Mouse (Mus musculus) CH12.LX (cell line): ENCODE measurements around the gene 8030474K03Rik. TPM values are rescaled to one million over a fixed set of nuclear protein-coding genes. Genes with fewer than 3 reads are reported as not detected.
"Not testable (repeated sequence)": the region's sequence is repeated elsewhere in the genome, so short reads cannot be mapped to it uniquely, and the experiment has no call there.

ENCODE experiments used
- DNase-seq: peaks from one replicate; pipeline ENCODE4 v3.0.0-alpha.2; 2013; ENCODE audit errors: extremely low read depth
- H3K27ac ChIP-seq: 2 replicates; pipeline ENCODE4 v1.5.1; 2012; ENCODE audit warnings: low read depth, mild to moderate bottlenecking, control low read depth, moderate library complexity; ENCODE audit not compliant: insufficient read depth
- H3K27me3 ChIP-seq: replicated peaks from 2 replicates; pipeline ENCODE3; 2012; ENCODE audit warnings: inconsistent platforms
- H3K36me3 ChIP-seq, 2 experiments: replicated peaks in 1 of 2; 2 replicates each; pipeline versions ENCODE3 to v1.6.1; 2012; ENCODE audit warnings: inconsistent platforms in 1 of 2, low read length in 1 of 2, mild to moderate bottlenecking in 1 of 2, mixed read lengths in 1 of 2, moderate library complexity in 1 of 2; ENCODE audit not compliant: control insufficient read depth in 1 of 2, insufficient read depth in 1 of 2
- H3K4me1 ChIP-seq, 2 experiments: 2 replicates each; pipeline ENCODE4 v1.6.1; 2012; ENCODE audit warnings: inconsistent platforms in 1 of 2, moderate library complexity in 1 of 2; ENCODE audit not compliant: insufficient read depth in 2 of 2, control insufficient read depth in 1 of 2
- H3K4me2 ChIP-seq: 2 replicates; pipeline ENCODE4 v1.6.1; 2012; ENCODE audit warnings: low read depth, mild to moderate bottlenecking, control low read depth; ENCODE audit not compliant: poor library complexity, insufficient read depth, severe bottlenecking
- H3K4me3 ChIP-seq, 3 experiments: fragments of 150-350 bp in 1 of 3; sonication (generic) in 1 of 3; replicated peaks in 1 of 3; 2 replicates each; pipeline versions ENCODE3 to v1.5.1; 2011 to 2012; ENCODE audit warnings: low read depth in 2 of 3, low read length in 2 of 3, mild to moderate bottlenecking in 2 of 3, moderate library complexity in 2 of 3, control low read depth in 1 of 3, improper control_type of control experiment in 1 of 3, inconsistent platforms in 1 of 3, mixed read lengths in 1 of 3; ENCODE audit not compliant: poor library complexity in 1 of 3
- H3K79me2 ChIP-seq: replicated peaks from 2 replicates; pipeline ENCODE4 v1.6.1; 2012; ENCODE audit warnings: mild to moderate bottlenecking, moderate library complexity; ENCODE audit not compliant: control insufficient read depth, poor library complexity, insufficient read depth, severe bottlenecking; ENCODE audit errors: extremely low read depth
- H3K9ac ChIP-seq: 2 replicates; pipeline ENCODE4 v1.6.1; 2012; ENCODE audit warnings: low read depth, mild to moderate bottlenecking, control low read depth, moderate library complexity; ENCODE audit not compliant: insufficient read depth
- H3K9me3 ChIP-seq: replicated peaks from 2 replicates; pipeline ENCODE3; 2012; ENCODE audit warnings: low read length, inconsistent platforms, mixed read lengths
- CTCF ChIP-seq, 2 experiments: IDR thresholded peaks in 1 of 2; conservative IDR thresholded peaks in 1 of 2; 2 replicates each; pipeline ENCODE4 v1.5.1; 2011 to 2012; ENCODE audit warnings: low read depth in 2 of 2, low read length in 2 of 2, improper control_type of control experiment in 1 of 2, inconsistent platforms in 1 of 2, mild to moderate bottlenecking in 1 of 2, moderate library complexity in 1 of 2
- E2F4 ChIP-seq: IDR thresholded peaks from 2 replicates; pipeline ENCODE4 v1.6.1; 2011; ENCODE audit warnings: low read depth, low read length, improper control_type of control experiment; ENCODE audit not compliant: insufficient replicate concordance
- ETS1 ChIP-seq: conservative IDR thresholded peaks from 2 replicates; pipeline ENCODE4 v1.6.1; 2012; ENCODE audit warnings: low read depth, mild to moderate bottlenecking, inconsistent platforms, low read length, improper control_type of control experiment, moderate library complexity
- GABPA ChIP-seq: IDR thresholded peaks from 2 replicates; pipeline ENCODE4 v1.6.1; 2012; ENCODE audit warnings: low read depth, low read length, improper control_type of control experiment, inconsistent platforms; ENCODE audit not compliant: insufficient replicate concordance
- JUND ChIP-seq: conservative IDR thresholded peaks from 2 replicates; pipeline ENCODE4 v1.6.1; 2011; ENCODE audit warnings: low read depth, low read length, improper control_type of control experiment
- KAT2A ChIP-seq: IDR thresholded peaks from 2 replicates; pipeline ENCODE4 v1.6.1; 2012; ENCODE audit warnings: low read length, improper control_type of control experiment, inconsistent platforms; ENCODE audit not compliant: insufficient replicate concordance
- MAFK ChIP-seq: IDR thresholded peaks from 2 replicates; pipeline ENCODE4 v1.6.1; 2011; ENCODE audit warnings: low read length, improper control_type of control experiment; ENCODE audit not compliant: insufficient replicate concordance
- MAX ChIP-seq: IDR thresholded peaks from 2 replicates; pipeline ENCODE4 v1.6.1; 2011; ENCODE audit warnings: low read length, improper control_type of control experiment
- MXI1 ChIP-seq: IDR thresholded peaks from 2 replicates; pipeline ENCODE4 v1.6.1; 2011; ENCODE audit warnings: mild to moderate bottlenecking, low read depth, low read length, improper control_type of control experiment
- NRF1 ChIP-seq: IDR thresholded peaks from 2 replicates; pipeline ENCODE4 v1.6.1; 2014; ENCODE audit warnings: low read depth, mild to moderate bottlenecking, inconsistent platforms, low read length, improper control_type of control experiment, moderate library complexity
- PAX5 ChIP-seq: IDR thresholded peaks from 2 replicates; pipeline ENCODE4 v1.6.1; 2012; ENCODE audit warnings: low read length, inconsistent platforms, mixed read lengths
- POLR2A ChIP-seq: IDR thresholded peaks from 2 replicates; pipeline ENCODE4 v1.6.1; 2011; ENCODE audit warnings: low read depth, mild to moderate bottlenecking, improper control_type of control experiment, low read length
- POLR2AphosphoS2 ChIP-seq: IDR thresholded peaks from 2 replicates; pipeline ENCODE4 v1.6.1; 2011; ENCODE audit warnings: low read depth, low read length, improper control_type of control experiment
- RAD21 ChIP-seq: IDR thresholded peaks from 2 replicates; pipeline ENCODE4 v1.6.1; 2011; ENCODE audit warnings: low read depth, mild to moderate bottlenecking, low read length, improper control_type of control experiment, moderate library complexity
- SMC3 ChIP-seq: IDR thresholded peaks from 2 replicates; pipeline ENCODE4 v1.6.1; 2011; ENCODE audit warnings: low read depth, low read length, improper control_type of control experiment
- TCF12 ChIP-seq: IDR thresholded peaks from 2 replicates; pipeline ENCODE4 v1.6.1; 2014; ENCODE audit warnings: low read depth, mild to moderate bottlenecking, inconsistent platforms, low read length, improper control_type of control experiment
- USF1 ChIP-seq: IDR thresholded peaks from 2 replicates; pipeline ENCODE4 v1.6.1; 2014; ENCODE audit warnings: low read depth, mild to moderate bottlenecking, inconsistent platforms, low read length, improper control_type of control experiment
- USF2 ChIP-seq: conservative IDR thresholded peaks from 2 replicates; pipeline ENCODE4 v1.6.1; 2011; ENCODE audit warnings: low read depth, low read length, improper control_type of control experiment
- ZKSCAN1 ChIP-seq: IDR thresholded peaks from 2 replicates; pipeline ENCODE4 v1.6.1; 2012; ENCODE audit warnings: low read depth, inconsistent platforms, low read length, improper control_type of control experiment, borderline replicate concordance
- dilution Hi-C: fragments of 300-500 bp; cut with MboI; formaldehyde crosslinking; loops from 2 replicates; pipeline ENCODE4 v1.14.3; 2020; ENCODE audit warnings: low sequenced_read_pairs; ENCODE audit not compliant: extremely low pct_unique_long_range_greater_than_20kb, extremely low pct_ligation_motif_present
- in situ Hi-C: fragments of 300-500 bp; cut with MboI; formaldehyde crosslinking; loops from 3 replicates; pipeline ENCODE4 v1.14.3; 2019; ENCODE audit warnings: low sequenced_read_pairs, low pct_ligation_motif_present, low pct_unique_long_range_greater_than_20kb, mixed read lengths
- polyA plus RNA-seq: library from polyadenylated mRNA; unstranded; fragments of >175 nt; gene quantifications from 2 replicates; pipeline ENCODE4 v1.2.1, GENCODE M21; 2012; ENCODE audit warnings: low read depth; ENCODE audit not compliant: insufficient read length
- total RNA-seq, 2 experiments: library from RNA; depleted of rRNA; stranded (reverse); fragments of 300-350 nt in 1 of 2; fragments of >200 nt in 1 of 2; gene quantifications; 2 replicates each; pipeline ENCODE4 v1.2.3; 2012 to 2014

8030474K03Rik gene
- total and polyA plus RNA-seq, 3 experiments, result not detected

- H3K79me2 ChIP-seq, result no peaks in the 10 kb centered on the region
- H3K4me1 ChIP-seq, result no peaks in the 10 kb centered on the region
- H3K36me3 ChIP-seq, result no peaks in the 10 kb centered on the region
- dilution Hi-C loops, result no loop called here
- H3K9ac ChIP-seq, result no peak overlapping the region
- in situ Hi-C loops, result no loop called here
- no peak for DNase-seq
- no peaks in the 10 kb centered on the region for H3K27me3 ChIP-seq
- TF ChIP-seq POLR2AphosphoS2 (no peak), ETS1 (no peak), MAX (no peak), SMC3 (no peak)
- no peak overlapping the region; the same call in 1 of the 2 replicates for H3K4me2 ChIP-seq
- no peak overlapping the region for H3K4me3 ChIP-seq
- H3K9me3 ChIP-seq, result no peaks in the 10 kb centered on the region
- H3K27ac ChIP-seq, result no peak overlapping the region
Observed at GRCm38 (mm10) chrX:101811750-101812149, 17.3 kb downstream of the 8030474K03Rik start.

- no peak overlapping the region for H3K4me3 ChIP-seq
- no peak overlapping the region for H3K4me2 ChIP-seq
- DNase-seq, result peak; percentile 24
- H3K36me3 ChIP-seq, result no peaks in the 10 kb centered on the region
- H3K27ac ChIP-seq, result no peak overlapping the region
- H3K27me3 ChIP-seq, result no peaks in the 10 kb centered on the region
- TF ChIP-seq CTCF (conservative IDR thresholded peaks at IDR 0.05 in 1 of 2, IDR thresholded peaks at IDR 0.05 in 1 of 2; ENCODE audit: low read depth in 2 of 2, low read length in 2 of 2) (peak in 1 of 2 experiments; percentile 63; a peak in 2 of 4 replicates), E2F4 (no peak), SMC3 (peak; percentile 42), RAD21 (peak; percentile 61)
- TF ChIP-seq, all 38 proteins: peak for 3
- no peak overlapping the region for H3K9ac ChIP-seq
- dilution Hi-C loops, result no loop called here
- H3K9me3 ChIP-seq, result no peaks in the 10 kb centered on the region
- in situ Hi-C loops, result no loop called here
- H3K79me2 ChIP-seq, result no peaks in the 10 kb centered on the region
- H3K4me1 ChIP-seq, result no peaks in the 10 kb centered on the region
Observed at GRCm38 (mm10) chrX:101819163-101819562, 24.7 kb downstream of the 8030474K03Rik start.

- H3K79me2 ChIP-seq, in situ Hi-C loops, H3K4me2 ChIP-seq, H3K4me1 ChIP-seq, H3K4me3 ChIP-seq, H3K27ac ChIP-seq, dilution Hi-C loops, H3K36me3 ChIP-seq, DNase-seq, H3K9me3 ChIP-seq, H3K27me3 ChIP-seq, H3K9ac ChIP-seq: not testable (repeated sequence)
Observed at GRCm38 (mm10) chrX:101819980-101820379, 25.5 kb downstream of the 8030474K03Rik start.

- Histone ChIP-seq H3K9ac (no peak overlapping the region), H3K36me3 (no peaks in the 10 kb centered on the region), H3K9me3 (no peaks in the 10 kb centered on the region), H3K79me2 (no peaks in the 10 kb centered on the region), H3K4me3 (no peak overlapping the region), H3K4me1 (no peaks in the 10 kb centered on the region), H3K4me2 (no peak overlapping the region), H3K27me3 (no peaks in the 10 kb centered on the region), H3K27ac (no peak overlapping the region)
- dilution Hi-C loops, result no loop called here
- in situ Hi-C loops, result no loop called here
- no peak for DNase-seq
- no peak for TF ChIP-seq USF1
- no peak for TF ChIP-seq ZKSCAN1
- no peak for TF ChIP-seq GABPA
- no peak for TF ChIP-seq USF2
- TF ChIP-seq MAFK, result no peak
- no peak for TF ChIP-seq POLR2AphosphoS2
- no peak for TF ChIP-seq MAX
- no peak for TF ChIP-seq POLR2A
- TF ChIP-seq MXI1, result no peak
- TF ChIP-seq JUND, result no peak
- TF ChIP-seq PAX5, result no peak
- no peak for TF ChIP-seq KAT2A
- no peak for TF ChIP-seq CTCF (conservative IDR thresholded peaks at IDR 0.05 in 1 of 2, IDR thresholded peaks at IDR 0.05 in 1 of 2; ENCODE audit: low read depth in 2 of 2, low read length in 2 of 2)
- no peak for TF ChIP-seq TCF12
- no peak for TF ChIP-seq NRF1
Observed at GRCm38 (mm10) chrX:101847191-101847795, 52.8 kb downstream of the 8030474K03Rik start.
